Mouse (Mus musculus): ENCODE results near the gene Fndc11. TPM values are rescaled to one million over a fixed set of nuclear protein-coding genes. Genes with fewer than 3 reads are reported as not detected.

Fndc11 gene
- polyA plus RNA-seq (2014; fragmentation: Nextera tagmentation; extraction: Ambion mirVana): 0.49 TPM in 1 of 2 replicates, not detected in the other

DNA sequence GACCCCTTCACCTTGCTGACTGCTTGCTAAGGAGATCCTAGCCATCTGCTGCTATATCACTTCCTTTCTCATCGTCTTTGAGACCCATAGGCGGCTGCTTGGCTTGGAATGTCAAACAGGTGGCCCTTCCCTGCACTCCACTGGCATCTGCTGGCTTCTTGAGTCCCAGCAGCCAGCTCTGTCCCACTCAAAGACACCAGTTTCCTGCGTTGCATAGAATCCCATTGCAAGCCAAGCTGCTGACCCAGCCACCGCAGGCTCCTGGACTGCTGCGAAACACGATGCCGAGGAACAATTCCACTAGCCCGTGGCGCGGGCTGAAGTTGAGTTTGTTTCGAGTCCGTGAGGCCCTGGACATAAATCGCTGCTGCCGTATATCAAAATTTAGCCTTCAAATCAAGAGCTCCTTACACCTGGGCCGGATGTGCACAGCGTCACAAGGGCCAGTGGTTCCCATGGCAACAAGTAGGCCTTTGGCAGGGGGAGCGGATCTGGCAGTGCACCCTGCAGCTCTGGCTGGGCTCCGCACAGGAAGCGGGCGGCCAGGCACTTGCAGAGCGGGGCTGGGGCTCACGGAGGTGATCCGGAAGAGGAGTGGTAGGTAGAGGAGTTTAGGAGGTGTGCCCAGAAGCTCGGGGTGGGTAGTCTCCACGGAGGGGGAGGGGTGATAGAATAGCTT, at the start of gene Fndc11:
TSS of gene Fndc11 (plus strand) at position 476 of the 679 bp plus-strand sequence.
- no peaks in the 10 kb centered on the region; the same call in 1 of the 2 replicates for H3K4me1 ChIP-seq (ENCODE audit: control insufficient read depth, insufficient read depth, low read length)
- no peaks in the 10 kb centered on the region for H3K9me3 ChIP-seq (replicated peaks; ENCODE audit: control insufficient read depth, low read length)
- no peaks in the 10 kb centered on the region for H3K36me3 ChIP-seq (replicated peaks; ENCODE audit: control insufficient read depth, insufficient read depth, low read depth, low read length)
- WGBS: 3% methylated on average over 25 of the region's 25 CpGs
- peak within 1 kb of the TSS; percentile 23 for H3K4me3 ChIP-seq (ENCODE audit: low read depth, low read length)
- H3K27ac ChIP-seq (replicated peaks; ENCODE audit: low read depth, low read length): 0 out of 2 replicates have a peak within 1 kb of the TSS, but pooled peaks have one; percentile 20
- ATAC-seq (replicated peaks; ENCODE audit: insufficient number of reproducible peaks, low FRiP score, low TSS enrichment, low read depth) (peak; percentile 93), DNase-seq (ENCODE audit: low spot score) (peak; percentile 87)
- H3K9ac ChIP-seq (replicated peaks; ENCODE audit: low read length): peak within 1 kb of the TSS; percentile 33
- peak within 1 kb of the TSS; percentile 71 for H3K4me2 ChIP-seq (ENCODE audit: low read depth, low read length)
- H3K27me3 ChIP-seq (ENCODE audit: control insufficient read depth, insufficient read depth, low read length): no peaks in the 10 kb centered on the region

DNA sequence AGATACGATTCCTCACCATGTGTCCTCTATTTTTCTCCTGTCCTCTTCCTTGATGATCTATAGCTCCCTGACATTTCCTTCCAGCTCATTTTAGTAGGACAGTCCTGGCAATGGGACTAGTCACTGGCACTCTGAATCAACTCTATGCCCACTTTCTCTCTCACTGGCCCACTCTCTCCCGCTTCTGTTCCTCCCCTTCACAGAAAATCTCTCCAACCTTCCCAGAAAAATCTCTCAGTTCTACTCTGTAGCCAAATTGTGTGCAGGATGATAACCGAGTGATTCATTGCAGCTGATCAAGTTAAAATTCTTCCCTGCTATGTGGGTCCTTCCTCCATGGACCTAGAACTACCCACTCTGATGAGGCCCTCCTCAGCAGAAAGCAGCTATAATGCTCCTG, 45.2 kb upstream of the Fndc11 start:
- DNase-seq (ENCODE audit: low spot score): no peak
- no peaks in the 10 kb centered on the region for H3K9me3 ChIP-seq (replicated peaks; ENCODE audit: control insufficient read depth, low read length)
- H3K9ac ChIP-seq (replicated peaks; ENCODE audit: low read length): no peak overlapping the region
- WGBS: 90% methylated on average over 3 of the region's 3 CpGs
- ATAC-seq (replicated peaks; ENCODE audit: insufficient number of reproducible peaks, low FRiP score, low TSS enrichment, low read depth): no peak
- H3K36me3 ChIP-seq (replicated peaks; ENCODE audit: control insufficient read depth, insufficient read depth, low read depth, low read length): no peaks in the 10 kb centered on the region
- H3K4me3 ChIP-seq (ENCODE audit: low read depth, low read length): no peak overlapping the region
- no peaks in the 10 kb centered on the region for H3K27me3 ChIP-seq (ENCODE audit: control insufficient read depth, insufficient read depth, low read length)
- H3K4me1 ChIP-seq (ENCODE audit: control insufficient read depth, insufficient read depth, low read length): no peaks in the 10 kb centered on the region
- no peak overlapping the region for H3K27ac ChIP-seq (replicated peaks; ENCODE audit: low read depth, low read length)
- no peak overlapping the region for H3K4me2 ChIP-seq (ENCODE audit: low read depth, low read length)

DNA sequence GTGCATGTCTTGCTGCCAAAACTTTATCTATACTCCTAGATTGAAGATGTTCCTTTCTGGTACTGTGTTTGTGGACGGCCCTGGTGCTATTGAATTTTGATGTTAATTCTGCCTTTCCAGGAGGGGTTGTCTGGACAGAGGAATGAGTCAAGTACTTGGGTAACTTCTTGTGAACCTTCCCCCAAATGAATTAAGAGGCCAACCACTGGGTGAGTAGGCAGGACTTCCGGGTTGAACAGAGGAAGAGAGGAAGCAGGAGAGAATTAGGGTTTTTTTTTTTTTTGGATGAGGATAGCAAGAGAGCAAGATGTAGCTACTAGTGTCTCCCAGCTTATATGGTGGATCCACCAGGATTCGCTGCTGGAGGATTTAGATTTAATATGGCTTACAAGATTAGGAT, 41.8 kb upstream of the Fndc11 start:
- H3K4me1 ChIP-seq (ENCODE audit: control insufficient read depth, insufficient read depth, low read length): no peaks in the 10 kb centered on the region
- ATAC-seq (replicated peaks; ENCODE audit: insufficient number of reproducible peaks, low FRiP score, low TSS enrichment, low read depth): no peak

DNA sequence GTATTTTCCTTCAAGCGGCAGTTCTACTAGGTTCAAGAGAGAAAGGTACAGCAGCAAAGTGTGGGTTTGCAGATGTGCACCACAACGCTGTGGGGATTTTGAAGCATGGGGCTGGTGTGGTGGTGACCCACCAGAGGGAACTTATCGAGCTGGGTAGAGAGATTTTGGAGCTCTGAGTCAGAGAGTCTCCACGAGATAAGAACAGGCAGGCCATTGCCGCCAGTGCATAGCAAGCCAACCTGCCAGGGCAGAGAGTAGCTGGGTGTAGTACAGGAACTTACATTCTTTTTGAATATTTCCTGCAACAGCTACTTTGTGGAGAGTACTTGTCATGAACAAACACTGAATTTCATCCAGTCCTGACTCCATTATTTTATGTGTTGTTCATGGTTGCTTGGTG, 41.3 kb upstream of the Fndc11 start:
- ATAC-seq (replicated peaks; ENCODE audit: insufficient number of reproducible peaks, low FRiP score, low TSS enrichment, low read depth): no peak
- H3K4me2 ChIP-seq (ENCODE audit: low read depth, low read length): no peak overlapping the region
- no peaks in the 10 kb centered on the region for H3K4me1 ChIP-seq (ENCODE audit: control insufficient read depth, insufficient read depth, low read length)
- no peak overlapping the region for H3K9ac ChIP-seq (replicated peaks; ENCODE audit: low read length)
- no peak overlapping the region for H3K4me3 ChIP-seq (ENCODE audit: low read depth, low read length)
- H3K27ac ChIP-seq (replicated peaks; ENCODE audit: low read depth, low read length): no peak overlapping the region
- 89% methylated on average over 5 of the region's 5 CpGs for WGBS
- no peaks in the 10 kb centered on the region for H3K36me3 ChIP-seq (replicated peaks; ENCODE audit: control insufficient read depth, insufficient read depth, low read depth, low read length)
- no peak for DNase-seq (ENCODE audit: low spot score)
- H3K9me3 ChIP-seq (replicated peaks; ENCODE audit: control insufficient read depth, low read length): no peaks in the 10 kb centered on the region
- H3K27me3 ChIP-seq (ENCODE audit: control insufficient read depth, insufficient read depth, low read length): no peaks in the 10 kb centered on the region

More for the DNA sequence above, 41.8 kb upstream of the Fndc11 start:
- Histone ChIP-seq H3K9ac (replicated peaks; ENCODE audit: low read length) (no peak overlapping the region), H3K27me3 (ENCODE audit: control insufficient read depth, insufficient read depth, low read length) (no peaks in the 10 kb centered on the region), H3K27ac (replicated peaks; ENCODE audit: low read depth, low read length) (no peak overlapping the region), H3K9me3 (replicated peaks; ENCODE audit: control insufficient read depth, low read length) (no peaks in the 10 kb centered on the region), H3K4me3 (ENCODE audit: low read depth, low read length) (no peak overlapping the region), H3K36me3 (replicated peaks; ENCODE audit: control insufficient read depth, insufficient read depth, low read depth, low read length) (no peaks in the 10 kb centered on the region), H3K4me2 (ENCODE audit: low read depth, low read length) (no peak overlapping the region)
- 83% methylated on average over 3 of the region's 3 CpGs for WGBS
- DNase-seq (ENCODE audit: low spot score): no peak

DNA sequence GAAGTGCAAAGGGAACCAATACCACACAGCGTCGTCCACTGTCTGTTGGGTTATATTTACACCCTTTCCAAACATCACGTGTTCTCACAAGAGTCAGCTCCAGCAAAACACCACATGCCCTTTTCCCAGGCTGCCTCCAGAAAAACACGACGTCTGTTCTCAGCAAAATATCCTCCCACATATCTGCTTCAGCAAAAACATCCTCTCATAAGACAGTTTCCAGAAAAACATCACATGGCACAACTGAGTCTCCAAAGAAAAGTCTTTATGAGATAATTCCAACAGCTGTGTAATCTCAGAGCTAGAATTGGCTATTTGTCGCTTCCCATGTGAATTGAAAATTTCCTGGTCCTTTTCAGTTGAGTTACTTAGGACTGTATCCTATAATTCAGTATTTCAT, 38.9 kb upstream of the Fndc11 start:
- Histone ChIP-seq H3K4me3 (ENCODE audit: low read depth, low read length) (no peak overlapping the region), H3K27me3 (ENCODE audit: control insufficient read depth, insufficient read depth, low read length) (no peaks in the 10 kb centered on the region), H3K4me1 (ENCODE audit: control insufficient read depth, insufficient read depth, low read length) (no peaks in the 10 kb centered on the region), H3K9me3 (replicated peaks; ENCODE audit: control insufficient read depth, low read length) (no peaks in the 10 kb centered on the region), H3K4me2 (ENCODE audit: low read depth, low read length) (no peak overlapping the region), H3K9ac (replicated peaks; ENCODE audit: low read length) (no peak overlapping the region), H3K27ac (replicated peaks; ENCODE audit: low read depth, low read length) (no peak overlapping the region), H3K36me3 (replicated peaks; ENCODE audit: control insufficient read depth, insufficient read depth, low read depth, low read length) (no peaks in the 10 kb centered on the region)
- ATAC-seq (replicated peaks; ENCODE audit: insufficient number of reproducible peaks, low FRiP score, low TSS enrichment, low read depth) (no peak), DNase-seq (ENCODE audit: low spot score) (no peak)
- 89% methylated on average over 6 of the region's 6 CpGs for WGBS

DNA sequence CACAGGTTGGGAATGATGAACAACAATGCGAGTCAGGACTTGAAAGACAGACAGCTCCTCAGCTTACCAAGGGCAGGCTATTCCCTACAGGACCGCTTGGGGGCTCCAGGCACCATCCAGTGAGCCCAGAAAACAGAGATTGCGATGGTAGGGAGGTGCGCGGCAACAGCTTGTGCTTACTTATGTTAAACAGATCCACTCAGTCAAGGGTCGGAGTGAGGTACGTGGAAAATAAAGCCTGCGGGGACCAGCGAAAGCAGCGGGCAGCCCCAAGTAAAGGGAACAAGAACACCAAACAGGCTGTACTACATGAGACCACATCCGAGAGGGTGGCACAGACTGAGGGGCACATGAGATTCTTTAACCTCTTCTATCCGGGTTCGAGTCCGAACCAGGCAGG, 33.2 kb upstream of the Fndc11 start:
- peak overlapping the region; percentile 72 for H3K4me3 ChIP-seq (ENCODE audit: low read depth, low read length)
- H3K27ac ChIP-seq (replicated peaks; ENCODE audit: low read depth, low read length): peak overlapping the region; percentile 93
- peak overlapping the region; percentile 96 for H3K9ac ChIP-seq (replicated peaks; ENCODE audit: low read length)
- under 1% methylated on average over 14 of the region's 14 CpGs for WGBS
- peaks cover 5% of the 10 kb centered on the region; the same call in 1 of the 2 replicates for H3K4me1 ChIP-seq (ENCODE audit: control insufficient read depth, insufficient read depth, low read length)
- ATAC-seq (replicated peaks; ENCODE audit: insufficient number of reproducible peaks, low FRiP score, low TSS enrichment, low read depth): peak; percentile 73
- H3K36me3 ChIP-seq (replicated peaks; ENCODE audit: control insufficient read depth, insufficient read depth, low read depth, low read length): no peaks in the 10 kb centered on the region
- H3K27me3 ChIP-seq (ENCODE audit: control insufficient read depth, insufficient read depth, low read length): no peaks in the 10 kb centered on the region
- peak; percentile 93 for DNase-seq (ENCODE audit: low spot score)
- H3K4me2 ChIP-seq (ENCODE audit: low read depth, low read length): peak overlapping the region; percentile 72
- H3K9me3 ChIP-seq (replicated peaks; ENCODE audit: control insufficient read depth, low read length): no peaks in the 10 kb centered on the region

DNA sequence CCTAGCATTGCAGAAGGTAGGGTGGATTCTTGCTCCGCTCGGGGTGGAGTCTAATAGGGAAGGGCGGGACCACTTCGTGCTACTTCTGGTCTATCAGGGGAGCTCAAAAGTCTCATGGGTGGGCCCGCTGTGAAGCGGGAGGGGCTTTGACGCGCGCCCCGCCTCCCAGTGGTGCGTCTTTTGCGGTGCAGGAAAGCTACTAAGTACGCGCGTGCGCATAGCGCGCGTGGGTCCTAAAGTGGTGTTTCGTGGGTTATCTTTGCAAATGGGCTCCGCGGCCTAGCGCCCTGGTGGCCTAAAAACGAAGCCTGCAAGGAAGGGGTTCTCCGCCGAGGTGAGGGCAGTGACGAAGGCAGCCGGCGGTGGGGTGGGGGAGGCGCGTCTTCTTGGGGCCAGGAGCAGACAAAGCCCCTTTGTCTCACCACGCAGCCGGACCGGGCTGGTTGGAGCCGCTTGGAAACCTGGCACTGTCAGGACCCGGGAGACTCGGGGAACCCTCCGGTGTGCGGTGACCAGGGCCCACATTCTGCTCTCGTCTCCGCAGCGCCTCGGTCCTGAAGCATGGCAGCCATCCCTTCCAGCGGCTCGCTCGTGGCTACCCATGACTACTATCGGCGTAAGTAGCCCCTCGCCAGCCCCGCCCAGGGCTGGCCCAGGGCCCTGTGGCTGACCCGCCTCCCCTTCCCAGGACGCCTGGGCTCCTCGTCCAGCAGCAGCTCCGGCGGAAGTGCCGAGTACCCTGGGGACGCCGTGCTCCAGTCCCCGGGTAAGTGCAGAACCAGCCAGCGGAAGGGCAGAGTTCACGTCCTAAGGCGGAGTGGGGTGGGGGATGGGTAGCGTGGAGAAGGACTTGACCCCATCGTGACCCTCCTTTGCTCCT, 32.5 kb upstream of the Fndc11 start, which contains the start of gene Ppdpf:
TSS of gene Ppdpf (plus strand) at position 127 of the 880 bp plus-strand sequence.
- Histone ChIP-seq H3K27me3 (ENCODE audit: control insufficient read depth, insufficient read depth, low read length) (no peaks in the 10 kb centered on the region), H3K9ac (replicated peaks; ENCODE audit: low read length) (peak within 1 kb of the TSS; percentile 96), H3K4me1 (ENCODE audit: control insufficient read depth, insufficient read depth, low read length) (peaks cover 5% of the 10 kb centered on the region; the same call in 1 of the 2 replicates), H3K36me3 (replicated peaks; ENCODE audit: control insufficient read depth, insufficient read depth, low read depth, low read length) (no peaks in the 10 kb centered on the region), H3K9me3 (replicated peaks; ENCODE audit: control insufficient read depth, low read length) (no peaks in the 10 kb centered on the region), H3K4me3 (ENCODE audit: low read depth, low read length) (peak within 1 kb of the TSS; percentile 72), H3K27ac (replicated peaks; ENCODE audit: low read depth, low read length) (peak within 1 kb of the TSS; percentile 93), H3K4me2 (ENCODE audit: low read depth, low read length) (peak within 1 kb of the TSS; percentile 72)
- WGBS: under 1% methylated on average over 59 of the region's 64 CpGs
- DNase-seq (ENCODE audit: low spot score) (peak; percentile 93), ATAC-seq (replicated peaks; ENCODE audit: insufficient number of reproducible peaks, low FRiP score, low TSS enrichment, low read depth) (peak; percentile 94)

All from embryonic facial prominence, embryonic 11.5 days (tissue).